Mouse (Mus musculus): ENCODE measurements around the gene L2hgdh.
"Not testable (repeated sequence)": the region's sequence is repeated elsewhere in the genome, so short reads cannot be mapped to it uniquely, and the experiment has no call there.

Gene L2hgdh

DNA sequence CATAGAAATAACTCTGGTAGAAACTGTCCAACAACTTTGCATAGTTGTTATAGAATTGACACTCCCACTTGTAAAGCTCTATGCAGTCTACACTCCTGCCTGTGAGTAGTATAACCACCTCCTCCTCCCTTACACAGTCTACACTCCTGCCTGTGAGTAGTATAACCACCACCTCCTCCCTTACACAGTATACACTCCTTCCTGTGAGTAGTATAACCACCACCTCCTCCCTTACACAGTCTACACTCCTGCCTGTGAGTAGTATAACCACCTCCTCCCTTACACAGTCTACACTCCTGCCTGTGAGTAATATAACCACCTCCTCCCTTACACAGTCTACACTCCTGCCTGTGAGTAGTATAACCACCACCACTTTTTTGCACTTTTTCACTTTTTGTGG, 70.7 kb downstream of the L2hgdh start:
- not testable (repeated sequence) for DNase-seq

DNA sequence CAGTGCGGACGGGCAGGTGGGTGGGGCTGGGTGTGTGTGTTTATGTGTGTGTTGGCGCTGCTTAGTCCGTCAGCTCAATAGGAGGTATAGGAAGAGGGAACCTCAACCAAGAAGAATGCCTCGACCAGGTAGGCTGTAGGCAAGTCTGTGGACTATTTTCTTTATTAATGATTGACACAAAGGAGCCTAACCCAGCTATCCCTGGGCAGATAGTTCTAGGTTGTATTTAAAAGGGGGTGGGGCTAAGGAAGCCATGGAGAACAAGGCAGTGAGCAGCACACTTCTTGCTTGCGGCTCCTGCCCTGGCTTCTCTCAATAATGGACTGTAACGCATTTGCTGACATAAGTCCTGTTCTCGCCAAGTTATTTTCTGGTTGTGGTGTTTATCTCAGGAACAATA, 75.2 kb downstream of the L2hgdh start:
- no peak for DNase-seq

GRCm38 (mm10) chr12:69645821-69646616, 78.7 kb downstream of the L2hgdh start:
- DNase-seq = no peak

DNA sequence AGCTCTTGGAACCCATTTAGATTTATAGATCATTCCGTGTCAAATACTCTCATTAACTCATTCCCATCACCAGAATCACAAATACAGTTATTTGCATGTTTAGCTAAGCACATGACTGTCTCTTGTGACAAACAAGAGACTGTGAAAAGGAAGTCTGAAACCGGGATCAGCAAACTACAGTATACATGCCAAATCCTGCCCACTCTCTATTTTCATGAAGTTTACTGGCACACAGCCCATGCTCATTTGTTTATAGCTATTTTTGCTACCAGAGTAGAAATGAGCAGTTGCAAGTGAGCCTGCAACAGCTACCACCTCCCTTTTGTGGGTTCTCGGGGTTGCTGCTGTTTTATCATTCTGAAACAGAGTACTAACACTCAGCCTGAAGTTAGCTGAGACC, 79.8 kb downstream of the L2hgdh start:
- DNase-seq = no peak

GRCm38 (mm10) chr12:69642877-69643276, 81.8 kb downstream of the L2hgdh start:
- no peak for DNase-seq

Data from thymus, postnatal 25 days (tissue).